Mouse (Mus musculus) hindbrain, embryonic 13.5 days (tissue): Measurements from ENCODE around the gene C3ar1. TPM values are rescaled to one million over a fixed set of nuclear protein-coding genes. Genes with fewer than 3 reads are reported as not detected.

ENCODE experiments used
- ATAC-seq: fragments of 200-750 bp; cut with Nextera tagmentation; 2 replicates; pipeline ENCODE4 v1.8.0; 2017; ENCODE audit warnings: moderate TSS enrichment; ENCODE audit not compliant: low FRiP score
- H3K27ac ChIP-seq: fragments of 300-500 bp; sonication (generic); 2 replicates; pipeline ENCODE4 v1.5.1; 2015; ENCODE audit warnings: inconsistent platforms, mild to moderate bottlenecking, moderate library complexity
- H3K27me3 ChIP-seq: fragments of 300-500 bp; sonication (generic); 2 replicates; pipeline ENCODE4 v1.6.1; 2015; ENCODE audit warnings: mild to moderate bottlenecking, inconsistent platforms
- H3K36me3 ChIP-seq: fragments of 300-500 bp; sonication (generic); 2 replicates; pipeline ENCODE4 v1.6.1; 2015; ENCODE audit warnings: mild to moderate bottlenecking, inconsistent platforms
- H3K4me1 ChIP-seq: fragments of 300-500 bp; sonication (generic); replicated peaks from 2 replicates; pipeline ENCODE4 v1.6.1; 2015; ENCODE audit warnings: inconsistent platforms
- H3K4me2 ChIP-seq: fragments of 300-500 bp; sonication (generic); 2 replicates; pipeline ENCODE4 v1.6.1; 2015; ENCODE audit warnings: inconsistent platforms, mild to moderate bottlenecking, moderate library complexity
- H3K4me3 ChIP-seq: fragments of 300-500 bp; sonication (generic); 2 replicates; pipeline ENCODE4 v1.5.1; 2015; ENCODE audit warnings: mild to moderate bottlenecking, inconsistent platforms
- H3K9ac ChIP-seq: fragments of 300-500 bp; sonication (generic); 2 replicates; pipeline ENCODE4 v1.6.1; 2015; ENCODE audit warnings: mild to moderate bottlenecking, inconsistent platforms
- H3K9me3 ChIP-seq: fragments of 300-500 bp; sonication (generic); 2 replicates; pipeline ENCODE4 v1.6.1; 2016; ENCODE audit warnings: inconsistent platforms
- WGBS: fragments of 180-500 bp; shearing (Covaris S2); methylation state at CpG from one replicate; pipeline ENCODE4 v1.1.7; 2015; 5-methylcytosine and 5-hydroxymethylcytosine counted together
- polyA plus RNA-seq: library from polyadenylated mRNA; unstranded; fragments of >200 nt; fragmentation: Nextera tagmentation; extraction: Ambion mirVana; gene quantifications from 2 replicates; pipeline ENCODE4 v1.2.1, GENCODE M21; 2015

The C3ar1 gene
- 1.7 TPM in 2 replicates for polyA plus RNA-seq

GRCm38 (mm10) chr6:122855955-122856354, at the start of gene C3ar1:
Gene C3ar1, minus strand, starts transcription at chr6:122856161.
- WGBS = 81% methylated on average over 7 of the region's 7 CpGs
- Histone ChIP-seq H3K36me3 (no peaks in the 10 kb centered on the region), H3K27me3 (no peaks in the 10 kb centered on the region), H3K9ac (no peak within 1 kb of the TSS), H3K4me1 (no peaks in the 10 kb centered on the region), H3K4me2 (no peak within 1 kb of the TSS), H3K27ac (no peak within 1 kb of the TSS), H3K4me3 (no peak within 1 kb of the TSS), H3K9me3 (peaks cover 2% of the 10 kb centered on the region)
- ATAC-seq = no peak

- Histone ChIP-seq H3K9ac (no peak overlapping the region), H3K27ac (no peak overlapping the region), H3K4me3 (no peak overlapping the region), H3K27me3 (no peaks in the 10 kb centered on the region), H3K9me3 (no peaks in the 10 kb centered on the region), H3K36me3 (peaks cover 50% of the 10 kb centered on the region), H3K4me1 (no peaks in the 10 kb centered on the region), H3K4me2 (no peak overlapping the region)
- ATAC-seq = peak; percentile 49; the same call in 1 of the 2 replicates
- 3% methylated on average over 2 of the region's 2 CpGs for WGBS
These were observed 36.6 kb upstream of the C3ar1 start for GRCm38 (mm10) chr6:122892442-122893049.

- H3K9ac ChIP-seq = no peak overlapping the region
- H3K27ac ChIP-seq = no peak overlapping the region
- H3K9me3 ChIP-seq = no peaks in the 10 kb centered on the region
- ATAC-seq = no peak
- no peak overlapping the region for H3K4me2 ChIP-seq
- H3K36me3 ChIP-seq = peaks cover 64% of the 10 kb centered on the region
- H3K27me3 ChIP-seq = no peaks in the 10 kb centered on the region
- 93% methylated on average over 2 of the region's 2 CpGs for WGBS
- H3K4me1 ChIP-seq = no peaks in the 10 kb centered on the region
- no peak overlapping the region for H3K4me3 ChIP-seq
These were observed 33.6 kb upstream of the C3ar1 start for GRCm38 (mm10) chr6:122889599-122889998.

- H3K27ac ChIP-seq = no peak overlapping the region
- H3K4me2 ChIP-seq = no peak overlapping the region
- peaks cover 96% of the 10 kb centered on the region for H3K36me3 ChIP-seq
- 96% methylated on average over 9 of the region's 9 CpGs for WGBS
- peaks cover 3% of the 10 kb centered on the region; the same call in 1 of the 2 replicates for H3K4me1 ChIP-seq
- no peaks in the 10 kb centered on the region for H3K9me3 ChIP-seq
- no peak overlapping the region for H3K4me3 ChIP-seq
- no peaks in the 10 kb centered on the region for H3K27me3 ChIP-seq
- H3K9ac ChIP-seq = no peak overlapping the region
- no peak for ATAC-seq
These were observed 27.6 kb upstream of the C3ar1 start for GRCm38 (mm10) chr6:122883603-122884002.

- WGBS = 93% methylated on average over 12 of the region's 12 CpGs
- Histone ChIP-seq H3K36me3 (peaks cover 85% of the 10 kb centered on the region), H3K9ac (no peak overlapping the region), H3K4me2 (no peak overlapping the region), H3K9me3 (no peaks in the 10 kb centered on the region), H3K27me3 (no peaks in the 10 kb centered on the region), H3K4me3 (no peak overlapping the region), H3K4me1 (peaks cover 14% of the 10 kb centered on the region), H3K27ac (no peak overlapping the region)
- ATAC-seq = no peak
These were observed 25.3 kb upstream of the C3ar1 start for GRCm38 (mm10) chr6:122881287-122881686.

- no peak overlapping the region for H3K4me2 ChIP-seq
- H3K36me3 ChIP-seq = peaks cover 72% of the 10 kb centered on the region
- H3K9me3 ChIP-seq = no peaks in the 10 kb centered on the region
- peaks cover 26% of the 10 kb centered on the region for H3K4me1 ChIP-seq
- H3K27ac ChIP-seq = no peak overlapping the region
- H3K27me3 ChIP-seq = no peaks in the 10 kb centered on the region
- 91% methylated on average over 7 of the region's 7 CpGs for WGBS
- no peak overlapping the region for H3K4me3 ChIP-seq
- no peak overlapping the region for H3K9ac ChIP-seq
- no peak for ATAC-seq
These were observed 24.0 kb upstream of the C3ar1 start for GRCm38 (mm10) chr6:122879781-122880505.

- ATAC-seq = no peak
- 95% methylated on average over 7 of the region's 7 CpGs for WGBS
- no peak overlapping the region for H3K4me2 ChIP-seq
- no peaks in the 10 kb centered on the region for H3K27me3 ChIP-seq
- peaks cover 65% of the 10 kb centered on the region for H3K36me3 ChIP-seq
- H3K4me3 ChIP-seq = no peak overlapping the region
- H3K4me1 ChIP-seq = peaks cover 26% of the 10 kb centered on the region
- no peak overlapping the region for H3K27ac ChIP-seq
- H3K9me3 ChIP-seq = no peaks in the 10 kb centered on the region
- H3K9ac ChIP-seq = no peak overlapping the region
These were observed 23.3 kb upstream of the C3ar1 start for GRCm38 (mm10) chr6:122879141-122879735.

GRCm38 (mm10) chr6:122874720-122875389, 18.9 kb upstream of the C3ar1 start:
- H3K9ac ChIP-seq = peak overlapping the region; percentile 90
- peak overlapping the region; percentile 93 for H3K27ac ChIP-seq
- 0 out of 2 replicates have a peak, but pooled peaks cover 15% of the 10 kb centered on the region for H3K27me3 ChIP-seq
- peaks cover 26% of the 10 kb centered on the region for H3K4me1 ChIP-seq
- peak; percentile 85 for ATAC-seq
- peaks cover 23% of the 10 kb centered on the region for H3K36me3 ChIP-seq
- under 1% methylated on average over 31 of the region's 31 CpGs for WGBS
- peak overlapping the region; percentile 81 for H3K4me3 ChIP-seq
- peak overlapping the region; percentile 65 for H3K4me2 ChIP-seq
- H3K9me3 ChIP-seq = no peaks in the 10 kb centered on the region

GRCm38 (mm10) chr6:122873871-122874719, 18.1 kb upstream of the C3ar1 start, which contains the start of gene Necap1:
Gene Necap1, plus strand, starts transcription at chr6:122874474.
- H3K27ac ChIP-seq = peak within 1 kb of the TSS; percentile 93
- H3K27me3 ChIP-seq = peaks cover 18% of the 10 kb centered on the region; the same call in 1 of the 2 replicates
- ATAC-seq = peak; percentile 96
- peak within 1 kb of the TSS; percentile 81 for H3K4me3 ChIP-seq
- peaks cover 15% of the 10 kb centered on the region for H3K36me3 ChIP-seq
- H3K9me3 ChIP-seq = no peaks in the 10 kb centered on the region
- H3K9ac ChIP-seq = peak within 1 kb of the TSS; percentile 90
- WGBS = 8% methylated on average over 39 of the region's 43 CpGs
- H3K4me1 ChIP-seq = peaks cover 26% of the 10 kb centered on the region
- H3K4me2 ChIP-seq = peak within 1 kb of the TSS; percentile 65

GRCm38 (mm10) chr6:122872800-122873199, 16.8 kb upstream of the C3ar1 start:
- Histone ChIP-seq H3K36me3 (peaks cover 5% of the 10 kb centered on the region), H3K27me3 (peaks cover 19% of the 10 kb centered on the region; the same call in 1 of the 2 replicates), H3K9me3 (no peaks in the 10 kb centered on the region), H3K4me2 (no peak overlapping the region), H3K9ac (no peak overlapping the region), H3K27ac (no peak overlapping the region), H3K4me1 (peaks cover 19% of the 10 kb centered on the region), H3K4me3 (no peak overlapping the region)
- 94% methylated on average over 5 of the region's 5 CpGs for WGBS
- ATAC-seq = no peak

- no peak overlapping the region for H3K9ac ChIP-seq
- no peak for ATAC-seq
- no peak overlapping the region for H3K4me3 ChIP-seq
- H3K9me3 ChIP-seq = no peaks in the 10 kb centered on the region
- H3K27me3 ChIP-seq = peaks cover 19% of the 10 kb centered on the region; the same call in 1 of the 2 replicates
- no peak overlapping the region for H3K27ac ChIP-seq
- H3K36me3 ChIP-seq = no peaks in the 10 kb centered on the region
- WGBS = 86% methylated on average over 11 of the region's 11 CpGs
- H3K4me1 ChIP-seq = no peaks in the 10 kb centered on the region
- no peak overlapping the region for H3K4me2 ChIP-seq
These were observed 13.9 kb upstream of the C3ar1 start for GRCm38 (mm10) chr6:122869846-122870245.
